Mouse (Mus musculus) bone marrow, adult 2 months (tissue): Measurements from ENCODE around the gene Prdm16. TPM values are rescaled to one million over a fixed set of nuclear protein-coding genes. Genes with fewer than 3 reads are reported as not detected.

Experiments
- H3K27ac ChIP-seq: fragments of 200-500 bp; 2 replicates; pipeline ENCODE4 v1.5.1; 2012; ENCODE audit warnings: low read depth, mild to moderate bottlenecking, control low read depth, inconsistent platforms, low read length; ENCODE audit not compliant: control insufficient read depth, poor library complexity, insufficient read depth
- H3K4me1 ChIP-seq: fragments of 200-500 bp; 2 replicates; pipeline ENCODE4 v1.6.1; 2011; ENCODE audit warnings: low read length; ENCODE audit not compliant: control insufficient read depth, insufficient read depth
- H3K4me3 ChIP-seq: fragments of 200-500 bp; replicated peaks from 2 replicates; pipeline ENCODE3; 2011; ENCODE audit warnings: mild to moderate bottlenecking, low read depth, low read length, control low read depth; ENCODE audit not compliant: control insufficient read depth
- CTCF ChIP-seq: fragments of 200-500 bp; IDR thresholded peaks from 2 replicates; pipeline ENCODE4 v1.5.1; 2011; ENCODE audit warnings: low read length, control low read depth; ENCODE audit not compliant: control insufficient read depth, insufficient read depth
- POLR2A ChIP-seq: fragments of 200-500 bp; IDR thresholded peaks from 2 replicates; pipeline ENCODE4 v1.6.1; 2011; ENCODE audit warnings: low read depth, mild to moderate bottlenecking, control low read depth, low read length, borderline replicate concordance; ENCODE audit not compliant: control insufficient read depth
- WGBS: fragments of 180-500 bp; shearing (Covaris S2); methylation state at CpG from one replicate; pipeline ENCODE4 v1.1.7; 2018; 5-methylcytosine and 5-hydroxymethylcytosine counted together
- polyA plus RNA-seq: library from polyadenylated mRNA; stranded (reverse); fragments of >200 nt; gene quantifications from 2 replicates; pipeline ENCODE4 v1.2.4, GENCODE M21; 2011; ENCODE audit warnings: low replicate concordance; ENCODE audit not compliant: missing spikeins, insufficient read depth, insufficient read length

Prdm16 gene
- polyA plus RNA-seq, 1 experiment = 0.70 TPM

DNA sequence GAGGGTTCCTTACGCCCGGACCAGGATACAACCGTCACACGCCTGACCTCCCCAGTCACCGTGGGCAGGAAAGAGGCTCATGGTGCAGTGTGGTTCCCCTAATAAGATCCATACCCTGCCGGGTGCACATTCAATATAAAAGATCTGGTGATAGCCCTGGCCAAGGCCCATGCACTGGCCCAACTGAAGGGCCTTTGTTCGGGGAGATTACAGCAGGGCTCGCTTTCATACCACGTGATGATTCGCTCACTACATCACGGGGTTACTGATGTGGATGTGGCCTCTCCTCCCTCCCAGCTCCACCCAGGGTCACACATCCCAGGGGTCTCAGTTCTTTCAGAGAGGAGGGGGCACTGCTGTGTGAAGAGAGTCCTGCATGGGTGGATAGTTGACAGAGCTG is 50.3 kb downstream of the Prdm16 start:
- Histone ChIP-seq H3K4me3 (no peak overlapping the region), H3K27ac (no peak overlapping the region), H3K4me1 (no peaks in the 10 kb centered on the region)
- 79% methylated on average over 11 of the region's 11 CpGs for WGBS
- TF ChIP-seq POLR2A = no peak
- TF ChIP-seq CTCF = no peak

DNA sequence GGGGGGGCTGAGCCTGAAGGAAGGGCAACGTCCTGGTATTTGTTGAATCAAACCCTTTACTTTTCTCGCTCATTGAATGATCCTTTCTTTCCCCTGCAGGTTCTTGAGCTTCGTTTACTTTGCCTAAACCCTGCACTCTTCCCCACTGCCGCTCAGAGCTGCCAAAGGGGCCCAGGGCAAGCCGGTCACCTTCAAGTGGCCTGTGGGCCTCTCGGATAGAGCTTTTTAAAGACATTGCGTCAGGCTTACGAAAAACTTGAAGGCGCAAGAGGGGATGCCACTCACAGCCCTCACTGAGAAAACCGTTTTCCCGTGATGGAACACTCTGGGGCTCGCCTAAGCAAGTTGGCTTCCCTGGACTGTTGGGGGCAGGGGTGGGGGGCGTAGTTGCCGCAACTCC is 50.9 kb downstream of the Prdm16 start:
- H3K4me1 ChIP-seq = no peaks in the 10 kb centered on the region
- H3K27ac ChIP-seq = no peak overlapping the region
- TF ChIP-seq CTCF (no peak), POLR2A (no peak)
- H3K4me3 ChIP-seq = no peak overlapping the region
- 62% methylated on average over 14 of the region's 14 CpGs for WGBS

DNA sequence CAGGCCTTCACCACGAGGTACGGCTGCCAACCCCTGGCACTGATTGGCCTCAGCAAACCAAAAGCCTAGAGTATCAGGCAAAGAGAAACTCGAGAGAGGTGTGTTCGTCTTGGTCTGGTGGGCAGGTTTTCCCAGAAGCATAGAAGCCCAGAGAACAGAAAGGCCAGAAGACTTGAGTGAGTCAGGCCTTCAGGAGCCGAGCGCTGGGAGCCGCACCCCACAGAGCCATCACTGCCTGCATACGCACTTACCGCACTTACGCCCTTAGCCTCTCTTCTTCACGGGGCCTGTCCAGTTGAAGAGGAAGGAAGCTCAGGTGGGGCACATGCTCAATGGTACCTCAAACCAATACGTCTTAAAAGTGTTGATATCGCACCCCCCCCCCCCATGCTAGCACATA is 53.0 kb downstream of the Prdm16 start:
- WGBS = 83% methylated on average over 13 of the region's 13 CpGs
- H3K4me3 ChIP-seq = no peak overlapping the region
- TF ChIP-seq POLR2A = no peak
- no peak for TF ChIP-seq CTCF
- H3K4me1 ChIP-seq = no peaks in the 10 kb centered on the region
- H3K27ac ChIP-seq = no peak overlapping the region

DNA sequence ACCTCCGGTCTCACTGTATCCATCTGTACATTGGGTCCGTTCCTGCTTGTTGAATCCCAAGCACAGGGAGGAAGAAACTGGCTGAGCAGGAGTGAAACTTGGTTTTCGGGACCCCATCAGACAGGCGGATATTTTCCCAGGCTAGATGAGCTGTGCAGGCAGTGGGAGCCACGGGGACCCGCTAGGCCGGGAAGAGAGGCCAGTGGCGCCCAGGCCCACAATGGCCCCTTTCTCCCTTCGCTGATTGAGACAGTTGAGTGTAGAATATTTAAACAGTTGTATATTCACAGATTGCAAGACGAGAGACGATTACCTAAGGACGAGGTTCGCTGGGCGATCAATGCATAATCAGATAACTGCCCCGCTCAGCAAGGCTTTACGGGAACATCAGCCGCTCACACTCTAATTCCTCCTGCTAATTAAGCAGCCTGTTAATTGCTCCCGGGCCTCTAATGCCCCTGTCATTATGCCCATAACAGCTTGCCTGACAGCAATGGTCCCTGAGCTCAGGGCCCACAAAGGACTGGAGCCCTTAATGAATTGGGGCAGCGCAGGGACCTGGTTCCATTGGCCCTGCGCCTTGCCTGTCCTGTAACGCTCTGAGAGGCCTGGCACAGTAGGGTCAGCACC is 54.0 kb downstream of the Prdm16 start:
- H3K4me3 ChIP-seq = no peak overlapping the region
- 89% methylated on average over 21 of the region's 21 CpGs for WGBS
- H3K27ac ChIP-seq = no peak overlapping the region
- no peaks in the 10 kb centered on the region for H3K4me1 ChIP-seq
- TF ChIP-seq CTCF (no peak), POLR2A (no peak)

DNA sequence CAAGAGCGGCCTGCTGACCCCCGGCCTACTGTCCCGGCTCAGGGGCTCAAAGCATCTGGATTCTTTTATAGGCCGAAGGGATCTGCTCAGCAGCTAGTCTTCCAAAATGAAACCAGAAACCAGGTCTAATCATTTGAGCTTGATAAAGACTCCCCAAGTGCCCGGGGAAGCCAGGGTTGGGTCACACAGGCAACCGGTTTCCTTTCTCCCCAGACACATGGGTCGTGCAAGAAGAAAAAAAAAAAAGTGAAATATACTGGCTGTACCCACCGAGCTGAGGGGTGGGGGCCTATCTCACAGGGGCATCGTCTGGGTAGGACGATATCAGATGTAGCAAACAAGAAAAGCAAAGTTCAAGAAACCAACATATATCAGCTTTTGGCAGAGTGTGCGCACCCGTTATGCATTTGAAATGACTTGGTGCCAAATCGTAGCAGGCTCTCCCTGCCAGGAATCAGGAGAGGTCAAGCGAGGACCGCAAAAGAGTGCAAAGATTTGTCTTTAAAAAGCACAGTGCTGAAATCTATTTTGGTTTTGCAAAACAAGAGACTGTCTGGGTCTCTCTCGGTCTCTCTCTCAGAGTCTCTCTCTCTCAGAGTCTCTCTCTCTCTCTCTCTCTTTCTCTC is 55.3 kb downstream of the Prdm16 start:
- 34% methylated on average over 16 of the region's 16 CpGs for WGBS

DNA sequence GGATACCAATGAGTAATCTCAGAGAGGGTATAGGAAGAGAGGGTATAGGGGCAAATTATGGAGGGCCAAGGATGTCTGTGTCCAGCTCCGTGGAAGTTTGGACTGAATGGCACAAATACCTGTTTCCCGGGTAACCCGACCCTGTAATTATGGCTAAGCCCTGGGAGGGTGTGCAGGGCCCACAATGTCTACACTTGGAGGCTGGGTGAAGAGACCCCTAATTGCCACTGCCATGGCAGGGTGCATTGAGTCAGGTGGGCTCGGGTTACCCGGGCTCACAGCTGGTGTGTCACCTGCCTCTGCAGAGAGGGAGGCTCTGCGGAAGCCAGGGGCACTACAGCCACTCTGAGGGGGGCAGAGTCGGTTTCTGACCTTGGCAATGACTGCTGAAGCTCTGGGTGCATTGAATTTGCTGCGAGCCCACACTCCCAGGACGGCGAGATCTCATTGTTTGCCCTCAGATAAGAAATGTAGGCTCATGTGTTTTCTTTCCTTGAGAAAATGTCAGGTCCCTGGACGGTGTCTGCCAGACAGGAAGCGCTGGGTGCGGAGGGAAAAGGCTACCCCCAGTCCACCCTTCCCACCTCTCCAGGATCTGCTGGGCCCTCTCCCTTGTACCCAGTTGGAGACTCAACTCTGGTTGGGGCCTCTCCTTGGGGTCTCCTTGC is 62.3 kb downstream of the Prdm16 start:
- TF ChIP-seq POLR2A (no peak), CTCF (no peak)
- Histone ChIP-seq H3K4me1 (no peaks in the 10 kb centered on the region), H3K27ac (no peak overlapping the region), H3K4me3 (no peak overlapping the region)
- 84% methylated on average over 13 of the region's 13 CpGs for WGBS

More for the DNA sequence above, 55.3 kb downstream of the Prdm16 start:
- Histone ChIP-seq H3K27ac (no peak overlapping the region), H3K4me3 (no peak overlapping the region), H3K4me1 (no peaks in the 10 kb centered on the region)
- no peak for TF ChIP-seq CTCF
- no peak for TF ChIP-seq POLR2A

DNA sequence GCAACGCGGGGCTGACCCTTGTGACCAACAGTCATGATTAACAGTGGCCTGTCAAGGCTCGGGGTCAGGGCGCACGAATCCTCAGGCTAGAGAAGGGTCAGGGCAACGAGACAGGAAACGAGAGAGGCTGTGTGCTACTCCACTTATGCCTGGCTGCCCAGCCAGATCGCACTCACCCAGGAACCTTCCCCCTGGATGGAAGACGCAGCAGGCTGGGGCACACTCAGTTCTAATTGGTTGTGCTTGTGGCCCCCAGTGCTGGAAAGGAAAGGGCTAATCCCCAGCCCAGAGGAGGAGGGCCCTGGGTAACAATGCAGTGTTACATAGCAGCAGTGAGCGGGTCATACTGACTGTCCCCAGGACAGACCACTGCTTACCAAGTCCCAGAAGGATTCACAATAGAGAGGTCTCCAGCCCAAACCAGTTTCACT is 66.2 kb downstream of the Prdm16 start:
- H3K4me3 ChIP-seq = no peak overlapping the region
- H3K4me1 ChIP-seq = no peaks in the 10 kb centered on the region
- 74% methylated on average over 10 of the region's 10 CpGs for WGBS
- no peak overlapping the region for H3K27ac ChIP-seq
- TF ChIP-seq CTCF (no peak), POLR2A (no peak)

DNA sequence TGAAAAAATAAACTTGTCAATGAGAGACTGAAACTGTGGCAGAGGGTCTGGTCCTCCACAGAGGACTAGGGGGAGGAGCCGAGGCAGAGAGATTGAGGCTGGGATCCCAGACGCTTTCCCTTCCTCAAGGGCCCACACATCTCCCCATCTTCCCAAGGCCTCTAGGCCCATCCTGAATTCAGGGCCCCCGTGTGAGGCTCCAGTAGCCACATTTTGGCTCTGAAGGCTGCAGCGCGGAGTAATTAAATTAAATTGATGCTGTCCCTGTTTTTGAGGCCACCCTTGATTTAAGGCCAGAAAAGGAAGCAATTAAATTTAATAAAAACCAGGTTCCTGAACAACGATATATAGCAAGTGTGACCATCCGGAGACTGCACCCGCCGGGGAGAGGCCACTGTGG is 66.8 kb downstream of the Prdm16 start:
- no peak for TF ChIP-seq POLR2A
- no peak for TF ChIP-seq CTCF
- H3K4me3 ChIP-seq = no peak overlapping the region
- WGBS = 84% methylated on average over 9 of the region's 9 CpGs
- H3K27ac ChIP-seq = no peak overlapping the region
- no peaks in the 10 kb centered on the region for H3K4me1 ChIP-seq
